Mouse (Mus musculus) inflammation-experienced regulatory T-cells, adult 16 weeks (primary cell): Measurements from ENCODE around the gene Scn3b. TPM values are rescaled to one million over a fixed set of nuclear protein-coding genes. Genes with fewer than 3 reads are reported as not detected.

ENCODE experiments used
- polyA plus RNA-seq: library from polyadenylated mRNA; unstranded; fragments of 100-300 nt; shearing (Covaris generic); gene quantifications from one replicate; pipeline ENCODE4 v1.2.1, GENCODE M21; 2017

The Scn3b gene
- polyA plus RNA-seq, result 0.18 TPM

DNA sequence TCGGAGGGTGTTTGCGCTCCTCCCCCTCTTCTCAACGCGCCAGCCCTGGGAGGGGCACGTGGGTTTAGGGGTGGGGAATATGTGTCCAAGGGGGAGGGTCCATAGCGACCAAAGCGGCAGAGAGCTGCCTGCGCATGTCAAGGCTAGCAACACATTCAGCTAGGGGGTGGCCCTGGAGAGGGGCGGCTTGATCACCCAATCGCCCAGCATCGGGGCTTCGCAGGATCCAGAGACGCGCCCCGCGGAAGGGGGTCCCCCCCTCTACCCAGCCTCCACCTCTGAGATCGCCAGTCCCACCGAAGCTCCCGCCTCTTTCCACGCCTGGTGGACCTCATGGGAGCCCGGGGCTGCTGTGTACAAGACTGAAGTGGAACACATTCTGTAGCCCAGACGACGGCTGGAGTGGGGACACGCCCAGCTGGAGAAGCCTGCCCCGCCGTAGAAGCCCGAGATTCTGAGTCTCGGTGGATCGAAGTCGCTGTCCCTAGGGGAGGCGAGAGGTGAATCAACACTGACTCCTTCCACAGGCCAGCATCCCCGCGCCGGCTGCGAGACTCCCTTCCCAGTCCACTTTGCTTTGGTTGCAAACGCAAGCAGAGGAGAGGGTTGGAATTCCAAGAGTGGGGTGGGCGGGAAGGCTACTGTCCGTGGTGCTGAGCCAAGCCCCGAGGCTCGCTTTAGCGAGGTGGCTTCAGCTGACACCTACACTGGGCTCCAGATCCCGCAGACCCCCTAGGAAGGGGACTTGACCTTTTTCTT is at the start of gene Scn3b:
TSS of gene Scn3b (plus strand) at position 115 of the 759 bp plus-strand sequence.

Other genes starting within 250 kb of the Scn3b start
- gene Olfr981, start 247.8 kb upstream of the Scn3b start, polyA plus RNA-seq, result not detected
- gene Olfr982, start 195.4 kb upstream of the Scn3b start, polyA plus RNA-seq, result 0.05 TPM
- gene Olfr983, start 175.6 kb upstream of the Scn3b start, polyA plus RNA-seq, result not detected
- not detected for gene Olfr984, start 155.0 kb upstream of the Scn3b start, polyA plus RNA-seq
- gene Olfr985, start 139.0 kb upstream of the Scn3b start, polyA plus RNA-seq, result not detected
- gene Tmem225, start 121.1 kb upstream of the Scn3b start, polyA plus RNA-seq, result not detected
- not detected for gene Olfr986, start 88.3 kb upstream of the Scn3b start, polyA plus RNA-seq
- gene Zfp202, start 76.9 kb upstream of the Scn3b start, polyA plus RNA-seq, result 6.0 TPM